Mouse (Mus musculus) kidney, adult 2 months (tissue): ENCODE results near the gene Srpk2. TPM values are rescaled to one million over a fixed set of nuclear protein-coding genes. Genes with fewer than 3 reads are reported as not detected.
"Not testable (repeated sequence)": the region's sequence is repeated elsewhere in the genome, so short reads cannot be mapped to it uniquely, and the experiment has no call there.

ENCODE experiments used
- DNase-seq: peaks from one replicate; pipeline ENCODE4 v3.0.0; 2021
- H3K27ac ChIP-seq: fragments of 200-500 bp; 2 replicates; pipeline ENCODE4 v1.5.1; 2012; ENCODE audit warnings: low read depth, low read length, control low read depth, inconsistent platforms; ENCODE audit not compliant: insufficient read depth
- H3K27me3 ChIP-seq: fragments of 200-500 bp; replicated peaks from 2 replicates; pipeline ENCODE4 v1.6.1; 2012; ENCODE audit warnings: mild to moderate bottlenecking, moderate library complexity, low read length, inconsistent platforms; ENCODE audit not compliant: control insufficient read depth, insufficient read depth
- H3K36me3 ChIP-seq: fragments of 200-500 bp; 2 replicates; pipeline ENCODE4 v1.6.1; 2012; ENCODE audit warnings: mild to moderate bottlenecking, moderate library complexity, low read length, inconsistent platforms; ENCODE audit not compliant: control insufficient read depth, insufficient read depth
- H3K4me1 ChIP-seq: fragments of 200-500 bp; 2 replicates; pipeline ENCODE4 v1.6.1; 2011; ENCODE audit warnings: low read length; ENCODE audit not compliant: control insufficient read depth, insufficient read depth
- H3K4me3 ChIP-seq: fragments of 200-500 bp; 2 replicates; pipeline ENCODE4 v1.5.1; 2011; ENCODE audit warnings: mild to moderate bottlenecking, low read depth, low read length, control low read depth; ENCODE audit not compliant: insufficient read depth
- CTCF ChIP-seq: fragments of 200-500 bp; conservative IDR thresholded peaks from 2 replicates; pipeline ENCODE4 v1.5.1; 2011; ENCODE audit warnings: low read depth, mild to moderate bottlenecking, control low read depth, low read length, moderate library complexity, mixed read lengths; ENCODE audit not compliant: insufficient read depth, insufficient read length
- POLR2A ChIP-seq: fragments of 200-500 bp; IDR thresholded peaks from one replicate; pipeline ENCODE4 v1.6.1; 2011; ENCODE audit warnings: low read depth, low read length, control low read depth
- WGBS: fragments of 180-500 bp; shearing (Covaris S2); methylation state at CpG from one replicate; pipeline ENCODE4 v1.1.7; 2018; 5-methylcytosine and 5-hydroxymethylcytosine counted together
- polyA plus RNA-seq: library from polyadenylated mRNA; depleted of rRNA; stranded (reverse); fragments of >200 nt; gene quantifications from 2 replicates; pipeline ENCODE4 v1.2.3, GENCODE M21; 2012; rRNA removed

Gene Srpk2
- polyA plus RNA-seq, 1 experiment: 6.6 TPM

GRCm38 (mm10) chr5:23461688-23462087, 222.7 kb downstream of the Srpk2 start:
- Histone ChIP-seq H3K27me3 (no peaks in the 10 kb centered on the region), H3K4me1 (peaks cover 13% of the 10 kb centered on the region; the same call in 1 of the 2 replicates), H3K36me3 (peaks cover 15% of the 10 kb centered on the region), H3K27ac (no peak overlapping the region), H3K4me3 (no peak overlapping the region)
- whole genome bisulfite sequencing: 0% methylated on average over 2 of the region's 2 CpGs
- TF ChIP-seq POLR2A (no peak), CTCF (no peak)
- DNase-seq: peak; percentile 55

DNA sequence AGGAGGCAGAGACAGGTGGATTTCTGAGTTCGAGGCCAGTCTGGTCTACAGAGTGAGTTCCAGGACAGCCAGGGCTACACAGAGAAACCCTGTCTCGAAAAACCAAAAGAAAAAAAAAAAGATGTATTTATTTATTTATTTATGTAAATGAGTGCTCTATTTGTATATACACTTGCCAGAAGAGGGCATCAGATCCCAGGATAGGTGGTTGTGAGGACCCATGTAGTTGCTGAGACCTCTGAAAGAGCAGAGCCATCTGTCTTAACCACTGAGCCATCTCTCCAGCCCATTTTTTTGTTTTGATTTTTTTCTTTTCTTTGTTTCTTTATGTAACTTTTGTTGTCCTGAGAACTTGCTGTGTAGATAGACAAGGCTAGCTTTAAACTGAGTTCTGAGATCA, 230.9 kb downstream of the Srpk2 start:
- not testable (repeated sequence) for H3K36me3 ChIP-seq
- WGBS: 65% methylated on average over 2 of the region's 2 CpGs
- peak; percentile 37 for DNase-seq

More for the DNA sequence above, 230.9 kb downstream of the Srpk2 start:
- H3K27ac ChIP-seq, H3K4me3 ChIP-seq, H3K27me3 ChIP-seq: not testable (repeated sequence)
- peaks cover 10% of the 10 kb centered on the region; the same call in 1 of the 2 replicates for H3K4me1 ChIP-seq

Other genes starting within 250 kb of the Srpk2 start
- gene Pus7, start 99.1 kb upstream of the Srpk2 start, polyA plus RNA-seq: 4.1 and 4.4 TPM in 2 replicates
- 13.3 and 14.0 TPM in 2 replicates for gene Rint1, start 103.1 kb upstream of the Srpk2 start, polyA plus RNA-seq
- gene Tomm7, start 159.5 kb upstream of the Srpk2 start, polyA plus RNA-seq: 49.4 and 80.7 TPM in 2 replicates